Mouse (Mus musculus) heart, embryonic 12.5 days (tissue): ENCODE results near the gene Nckap5. TPM values are rescaled to one million over a fixed set of nuclear protein-coding genes. Genes with fewer than 3 reads are reported as not detected.

Experiments
- ATAC-seq: fragments of 200-750 bp; cut with Nextera tagmentation; 2 replicates; pipeline ENCODE4 v1.8.0; 2017; ENCODE audit warnings: moderate TSS enrichment, moderate library complexity; ENCODE audit not compliant: insufficient number of reproducible peaks, low FRiP score
- H3K27ac ChIP-seq: fragments of 300-500 bp; sonication (generic); 2 replicates; pipeline ENCODE4 v1.5.1; 2016; ENCODE audit warnings: mild to moderate bottlenecking, moderate library complexity; ENCODE audit not compliant: poor library complexity, severe bottlenecking
- H3K27me3 ChIP-seq: fragments of 300-500 bp; sonication (generic); replicated peaks from 2 replicates; pipeline ENCODE4 v1.6.1; 2016; ENCODE audit warnings: mild to moderate bottlenecking, moderate library complexity
- H3K36me3 ChIP-seq: fragments of 300-500 bp; sonication (generic); 2 replicates; pipeline ENCODE4 v1.6.1; 2016; ENCODE audit warnings: mild to moderate bottlenecking, moderate library complexity
- H3K4me1 ChIP-seq: fragments of 300-500 bp; sonication (generic); replicated peaks from 2 replicates; pipeline ENCODE4 v1.6.1; 2016; ENCODE audit warnings: mild to moderate bottlenecking
- H3K4me2 ChIP-seq: fragments of 300-500 bp; sonication (generic); 2 replicates; pipeline ENCODE4 v1.6.1; 2016; ENCODE audit warnings: mild to moderate bottlenecking, moderate library complexity
- H3K4me3 ChIP-seq: fragments of 300-500 bp; sonication (generic); 2 replicates; pipeline ENCODE4 v1.5.1; 2016; ENCODE audit warnings: mild to moderate bottlenecking
- H3K9ac ChIP-seq: fragments of 300-500 bp; sonication (generic); 2 replicates; pipeline ENCODE4 v1.6.1; 2016; ENCODE audit warnings: mild to moderate bottlenecking, moderate library complexity
- H3K9me3 ChIP-seq: fragments of 300-500 bp; sonication (generic); replicated peaks from 2 replicates; pipeline ENCODE4 v1.6.1; 2016; ENCODE audit warnings: mild to moderate bottlenecking, moderate library complexity
- WGBS: fragments of 180-500 bp; shearing (Covaris S2); methylation state at CpG from one replicate; pipeline ENCODE4 v1.1.7; 2016; 5-methylcytosine and 5-hydroxymethylcytosine counted together
- polyA plus RNA-seq: library from polyadenylated mRNA; unstranded; fragments of >200 nt; fragmentation: Nextera tagmentation; extraction: Ambion mirVana; gene quantifications from 2 replicates; pipeline ENCODE4 v1.2.1, GENCODE M21; 2016

Nckap5 gene
- polyA plus RNA-seq, 1 experiment from 2014 or later, result 3.8 TPM

DNA sequence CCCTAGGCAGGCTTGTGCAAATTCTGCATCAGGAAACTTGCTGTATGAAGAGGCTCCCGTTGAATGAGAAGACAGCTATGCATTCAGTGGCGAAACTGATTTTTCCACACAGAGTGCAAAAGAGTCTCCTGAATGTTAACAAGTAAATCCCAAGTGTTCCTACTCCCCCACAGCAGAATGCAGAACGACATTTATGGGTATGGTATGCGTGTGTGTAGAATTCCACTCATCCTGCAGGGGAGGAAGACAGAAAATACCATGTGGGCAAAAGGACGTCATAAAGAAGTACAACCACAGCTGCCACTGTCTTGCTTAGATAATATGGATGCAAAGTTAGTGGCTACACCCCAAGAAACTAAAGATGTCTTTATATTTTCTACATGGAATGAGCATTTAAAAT lies 565.7 kb downstream of the Nckap5 start:
- WGBS, result 58% methylated on average over 5 of the region's 5 CpGs
- no peak overlapping the region for H3K27ac ChIP-seq
- H3K4me3 ChIP-seq, result no peak overlapping the region
- no peaks in the 10 kb centered on the region for H3K27me3 ChIP-seq
- 0 out of 2 replicates have a peak, but pooled peaks cover 5% of the 10 kb centered on the region for H3K4me1 ChIP-seq
- no peak overlapping the region for H3K9ac ChIP-seq
- no peak for ATAC-seq
- H3K9me3 ChIP-seq, result no peaks in the 10 kb centered on the region
- no peak overlapping the region for H3K4me2 ChIP-seq
- no peaks in the 10 kb centered on the region for H3K36me3 ChIP-seq

DNA sequence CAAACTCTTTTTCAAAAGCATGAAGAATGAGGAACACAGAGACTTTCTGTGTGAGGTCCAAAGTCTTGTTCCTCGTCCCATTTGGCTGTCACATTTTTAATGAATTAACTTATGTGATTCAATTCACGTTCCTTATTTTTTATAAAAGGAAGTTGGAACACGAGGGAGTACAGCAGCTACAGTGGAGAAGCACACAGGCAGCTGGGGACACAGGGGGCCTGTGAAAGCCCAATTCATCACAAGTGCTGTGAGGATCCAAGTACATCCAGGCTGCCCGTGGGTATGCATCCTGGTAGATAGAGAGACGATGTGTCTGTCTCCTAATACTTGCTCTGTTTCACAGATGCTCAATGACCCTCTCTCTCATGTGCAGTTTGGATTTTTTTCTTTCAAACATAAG lies 576.2 kb downstream of the Nckap5 start:
- 70% methylated on average over 5 of the region's 5 CpGs for WGBS
- no peak overlapping the region for H3K27ac ChIP-seq
- H3K36me3 ChIP-seq, result no peaks in the 10 kb centered on the region
- no peak overlapping the region for H3K4me3 ChIP-seq
- no peak for ATAC-seq
- no peaks in the 10 kb centered on the region for H3K9me3 ChIP-seq
- no peaks in the 10 kb centered on the region for H3K27me3 ChIP-seq
- H3K9ac ChIP-seq, result no peak overlapping the region
- no peaks in the 10 kb centered on the region for H3K4me1 ChIP-seq
- no peak overlapping the region for H3K4me2 ChIP-seq

DNA sequence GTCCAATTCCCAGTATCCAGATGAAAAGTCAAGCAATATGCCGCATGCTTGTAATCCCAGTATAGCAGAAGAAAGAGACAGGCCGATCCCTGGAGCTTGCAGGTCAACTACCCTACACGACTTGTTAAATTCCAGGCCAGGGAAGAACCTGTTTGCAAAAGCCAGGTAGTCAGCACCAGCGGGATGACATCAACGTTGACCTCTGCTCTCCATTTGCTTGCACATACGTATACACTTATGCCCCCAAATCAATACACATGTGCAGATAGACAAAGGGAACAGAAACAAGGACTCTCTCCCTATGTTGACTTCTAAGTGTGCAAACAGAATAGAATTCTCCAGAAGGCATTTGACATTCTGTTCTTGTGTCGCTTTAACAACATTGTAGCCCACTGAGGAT lies 576.7 kb downstream of the Nckap5 start:
- no peaks in the 10 kb centered on the region for H3K4me1 ChIP-seq
- no peak for ATAC-seq
- WGBS, result 83% methylated on average over 7 of the region's 7 CpGs

DNA sequence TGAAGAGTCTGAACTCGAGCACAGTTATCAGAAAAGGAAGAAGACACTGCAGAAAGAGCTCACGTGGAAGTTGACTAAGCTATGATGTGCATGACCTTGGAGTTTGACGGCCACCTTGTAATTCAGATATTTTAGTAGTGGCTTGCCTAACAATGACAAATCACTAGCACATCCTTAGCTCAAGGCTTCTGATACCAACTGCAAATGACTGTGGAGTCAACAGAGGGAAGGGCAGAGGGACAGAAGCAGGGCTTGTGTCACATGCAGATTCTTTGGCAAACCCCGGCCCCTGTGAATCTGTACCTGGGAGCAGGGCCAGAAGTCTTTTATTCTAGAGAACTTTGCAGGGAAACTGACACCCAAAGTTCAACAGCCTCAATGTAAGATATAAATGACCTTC lies 597.4 kb downstream of the Nckap5 start:
- no peak for ATAC-seq
- H3K4me3 ChIP-seq, result no peak overlapping the region
- no peaks in the 10 kb centered on the region for H3K36me3 ChIP-seq
- H3K27ac ChIP-seq, result no peak overlapping the region
- H3K4me2 ChIP-seq, result no peak overlapping the region
- no peaks in the 10 kb centered on the region for H3K4me1 ChIP-seq
- no peak overlapping the region for H3K9ac ChIP-seq
- no peaks in the 10 kb centered on the region for H3K9me3 ChIP-seq
- WGBS, result 59% methylated on average over 4 of the region's 4 CpGs
- no peaks in the 10 kb centered on the region for H3K27me3 ChIP-seq

More for the DNA sequence above, 576.7 kb downstream of the Nckap5 start:
- no peak overlapping the region for H3K9ac ChIP-seq
- H3K4me2 ChIP-seq, result no peak overlapping the region
- H3K36me3 ChIP-seq, result no peaks in the 10 kb centered on the region
- H3K27ac ChIP-seq, result no peak overlapping the region
- H3K9me3 ChIP-seq, result no peaks in the 10 kb centered on the region
- H3K4me3 ChIP-seq, result no peak overlapping the region
- H3K27me3 ChIP-seq, result no peaks in the 10 kb centered on the region

DNA sequence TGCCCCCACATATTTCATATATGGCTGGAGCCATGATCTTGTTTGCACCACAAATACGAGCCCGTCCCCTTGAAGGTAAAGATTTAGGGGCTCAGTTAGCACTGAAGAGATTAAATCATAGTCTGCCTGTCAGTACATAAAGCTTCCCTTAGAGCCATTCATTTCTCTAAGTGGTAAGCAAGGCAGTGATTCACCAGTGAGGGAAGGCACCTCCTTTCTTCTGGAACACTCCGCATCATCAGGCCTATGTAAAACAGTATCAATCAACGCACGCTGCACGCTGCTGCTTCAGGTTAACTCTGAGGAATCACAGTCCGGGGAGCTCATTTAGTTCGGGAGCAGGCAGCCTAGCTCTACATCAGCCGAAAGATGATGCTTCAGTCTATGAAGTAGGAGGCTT lies 599.4 kb downstream of the Nckap5 start:
- ATAC-seq, result no peak
- Histone ChIP-seq H3K27ac (no peak overlapping the region), H3K4me1 (no peaks in the 10 kb centered on the region), H3K4me2 (no peak overlapping the region), H3K9me3 (no peaks in the 10 kb centered on the region), H3K27me3 (no peaks in the 10 kb centered on the region), H3K9ac (no peak overlapping the region), H3K4me3 (no peak overlapping the region), H3K36me3 (no peaks in the 10 kb centered on the region)
- WGBS, result 74% methylated on average over 9 of the region's 9 CpGs

DNA sequence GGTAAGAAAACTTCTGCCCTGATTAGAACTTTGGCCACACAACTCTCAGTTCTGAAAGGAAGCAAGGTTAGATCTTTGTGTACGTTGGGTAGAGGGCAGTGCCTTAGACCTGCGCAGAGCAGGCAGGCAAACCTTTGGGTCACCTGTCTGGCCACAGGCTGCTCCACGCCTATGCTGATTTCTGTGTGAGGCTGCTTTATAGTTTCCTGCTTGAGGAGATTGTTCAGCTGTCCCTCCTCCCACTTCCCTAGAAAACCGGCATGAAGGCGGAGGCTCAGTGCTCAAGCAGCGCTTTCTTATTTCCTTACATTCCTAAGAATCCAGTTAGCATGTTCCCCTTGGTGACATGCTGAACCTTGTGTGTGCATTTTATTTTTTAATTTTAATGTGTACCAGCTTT lies 620.4 kb downstream of the Nckap5 start:
- H3K4me1 ChIP-seq, result no peaks in the 10 kb centered on the region
- no peak for ATAC-seq
- 71% methylated on average over 6 of the region's 6 CpGs for WGBS
- no peak overlapping the region for H3K4me2 ChIP-seq
- H3K9ac ChIP-seq, result no peak overlapping the region
- H3K27me3 ChIP-seq, result no peaks in the 10 kb centered on the region
- no peak overlapping the region for H3K27ac ChIP-seq
- no peak overlapping the region for H3K4me3 ChIP-seq
- H3K9me3 ChIP-seq, result no peaks in the 10 kb centered on the region
- H3K36me3 ChIP-seq, result no peaks in the 10 kb centered on the region

DNA sequence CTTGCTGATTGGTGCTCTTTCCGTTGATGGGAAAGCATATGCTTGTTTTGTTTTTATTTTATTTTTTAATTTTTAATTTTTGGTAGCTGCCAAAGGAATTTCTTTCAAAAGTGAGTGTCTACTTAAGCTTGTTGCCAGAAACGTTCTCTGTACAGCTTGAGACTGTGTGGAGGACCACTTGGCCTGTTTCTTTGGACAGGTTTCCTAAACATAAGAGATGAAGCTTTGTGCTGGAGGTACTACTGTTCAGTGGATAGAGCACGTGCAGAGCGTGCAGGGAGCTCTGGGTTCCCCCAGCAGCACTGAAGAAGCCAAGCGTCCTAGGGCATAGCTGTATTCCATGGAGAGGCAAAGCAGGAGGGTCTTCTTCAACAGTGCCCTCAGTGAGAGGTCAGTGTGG lies 620.9 kb downstream of the Nckap5 start:
- Histone ChIP-seq H3K36me3 (no peaks in the 10 kb centered on the region), H3K27me3 (no peaks in the 10 kb centered on the region), H3K27ac (no peak overlapping the region), H3K9ac (no peak overlapping the region), H3K9me3 (no peaks in the 10 kb centered on the region), H3K4me1 (no peaks in the 10 kb centered on the region), H3K4me3 (no peak overlapping the region), H3K4me2 (no peak overlapping the region)
- ATAC-seq, result no peak
- WGBS, result 84% methylated on average over 5 of the region's 5 CpGs

DNA sequence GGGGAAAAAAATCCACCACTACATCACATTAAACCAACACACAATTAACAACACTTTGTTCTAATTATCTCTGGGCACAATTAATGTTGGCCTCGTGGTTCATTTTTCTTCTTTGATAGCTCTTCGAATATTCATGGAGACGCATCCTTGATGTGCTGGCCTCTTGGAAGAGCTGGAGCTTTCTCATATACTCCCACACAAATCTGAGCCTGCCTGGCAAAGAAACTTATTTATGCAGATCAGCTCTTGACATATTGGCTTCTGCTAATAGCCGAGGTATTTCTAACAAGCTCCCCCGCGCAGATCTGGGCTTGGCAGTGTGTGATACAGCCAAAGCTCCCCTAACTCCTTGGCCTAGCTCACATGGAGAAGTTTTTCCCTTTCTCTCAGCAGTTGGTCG lies 621.5 kb downstream of the Nckap5 start:
- no peak overlapping the region for H3K4me3 ChIP-seq
- no peaks in the 10 kb centered on the region for H3K36me3 ChIP-seq
- H3K9ac ChIP-seq, result no peak overlapping the region
- WGBS, result 80% methylated on average over 7 of the region's 7 CpGs
- H3K27me3 ChIP-seq, result no peaks in the 10 kb centered on the region
- H3K27ac ChIP-seq, result no peak overlapping the region
- no peaks in the 10 kb centered on the region for H3K9me3 ChIP-seq
- H3K4me1 ChIP-seq, result no peaks in the 10 kb centered on the region
- no peak overlapping the region for H3K4me2 ChIP-seq
- ATAC-seq, result no peak

DNA sequence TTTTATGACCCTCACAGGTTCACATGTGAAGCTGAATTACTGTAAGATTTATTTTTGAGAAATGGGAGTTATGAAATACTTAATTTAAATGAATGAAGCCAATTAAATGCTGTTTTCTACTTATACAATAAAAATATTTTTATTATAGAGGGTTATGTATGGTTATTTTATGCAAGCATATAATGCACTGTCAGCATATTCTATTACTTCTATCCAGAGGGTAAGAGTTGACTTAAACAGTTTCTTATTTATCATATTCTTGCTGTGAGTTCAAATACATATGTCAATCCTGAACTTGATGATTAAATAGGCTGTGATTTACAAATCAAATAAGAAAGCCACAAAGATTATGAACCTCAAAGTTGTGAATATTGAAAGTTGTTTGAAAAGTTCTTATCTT lies 633.7 kb downstream of the Nckap5 start:
- H3K9ac ChIP-seq, result no peak overlapping the region
- H3K4me1 ChIP-seq, result no peaks in the 10 kb centered on the region
- no peaks in the 10 kb centered on the region for H3K36me3 ChIP-seq
- no peak overlapping the region for H3K27ac ChIP-seq
- no peak for ATAC-seq
- H3K9me3 ChIP-seq, result no peaks in the 10 kb centered on the region
- no peak overlapping the region for H3K4me2 ChIP-seq
- H3K27me3 ChIP-seq, result no peaks in the 10 kb centered on the region
- no peak overlapping the region for H3K4me3 ChIP-seq

DNA sequence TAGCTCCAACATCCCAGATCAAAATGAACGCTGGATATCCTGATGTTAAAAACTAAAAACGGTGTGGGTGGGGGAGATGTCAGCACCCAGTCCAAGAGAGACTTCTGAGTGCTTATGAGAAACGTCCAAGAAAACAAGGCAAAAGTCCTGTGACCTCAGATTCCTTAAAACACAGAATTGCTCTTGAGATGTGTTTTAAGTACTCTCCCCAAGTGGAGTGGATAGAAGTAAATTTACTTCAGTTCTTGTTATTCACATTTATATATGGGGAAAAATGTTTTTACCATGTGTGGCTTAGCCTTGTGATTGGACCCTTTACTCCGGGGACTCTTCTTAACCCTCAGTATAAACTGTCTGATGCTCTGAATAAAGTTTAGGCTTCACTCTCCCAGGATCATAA lies 640.2 kb downstream of the Nckap5 start:
- 71% methylated on average over 4 of the region's 4 CpGs for WGBS
- Histone ChIP-seq H3K4me2 (no peak overlapping the region), H3K4me3 (no peak overlapping the region), H3K9ac (no peak overlapping the region), H3K27me3 (no peaks in the 10 kb centered on the region), H3K36me3 (no peaks in the 10 kb centered on the region), H3K9me3 (no peaks in the 10 kb centered on the region), H3K27ac (no peak overlapping the region), H3K4me1 (no peaks in the 10 kb centered on the region)
- no peak for ATAC-seq

DNA sequence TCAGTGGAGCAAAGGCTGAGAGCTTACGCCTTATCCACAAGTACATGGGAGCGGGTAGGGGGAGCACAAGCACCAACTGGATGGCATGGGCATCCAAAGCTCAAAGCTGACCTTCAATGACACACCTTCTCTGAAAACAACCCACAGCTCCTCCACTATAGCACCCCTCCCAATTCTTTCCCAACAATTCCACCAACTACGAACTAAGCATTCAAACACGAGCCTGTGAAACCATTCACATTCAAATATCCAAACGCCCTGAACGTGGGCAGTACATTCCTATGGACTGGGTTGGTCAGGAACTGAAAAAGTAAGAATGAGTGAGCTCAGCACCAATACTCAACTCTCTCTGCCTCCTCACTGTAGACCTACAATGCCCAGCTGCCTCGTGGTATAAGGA lies 646.8 kb downstream of the Nckap5 start:
- ATAC-seq, result no peak
- Histone ChIP-seq H3K9ac (no peak overlapping the region), H3K4me3 (no peak overlapping the region), H3K27me3 (no peaks in the 10 kb centered on the region), H3K4me1 (no peaks in the 10 kb centered on the region), H3K9me3 (no peaks in the 10 kb centered on the region), H3K27ac (no peak overlapping the region), H3K4me2 (no peak overlapping the region), H3K36me3 (no peaks in the 10 kb centered on the region)
- 85% methylated on average over 7 of the region's 7 CpGs for WGBS

DNA sequence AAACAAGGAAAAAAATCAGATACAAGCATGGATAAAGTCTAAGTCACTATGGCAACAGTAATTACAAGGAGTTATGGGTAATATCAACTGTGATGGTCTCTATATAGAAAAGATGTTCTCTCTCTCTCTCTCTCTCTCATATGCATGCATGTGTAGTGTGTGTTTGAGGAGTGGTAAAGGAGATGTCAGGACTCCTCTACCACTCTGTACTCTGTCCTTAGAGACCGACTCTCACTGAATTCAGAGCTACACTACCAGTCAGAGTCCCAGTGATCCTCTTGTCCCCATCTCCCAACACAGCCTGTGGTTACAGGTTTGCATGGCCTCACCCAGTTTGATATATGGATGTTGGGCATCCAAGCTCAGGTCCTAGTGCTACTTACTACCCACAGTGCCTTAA lies 662.0 kb downstream of the Nckap5 start:
- 71% methylated on average over 1 of the region's 1 CpGs for WGBS
- Histone ChIP-seq H3K9ac (no peak overlapping the region), H3K36me3 (no peaks in the 10 kb centered on the region), H3K4me3 (no peak overlapping the region), H3K4me2 (no peak overlapping the region), H3K27me3 (no peaks in the 10 kb centered on the region), H3K9me3 (no peaks in the 10 kb centered on the region), H3K4me1 (no peaks in the 10 kb centered on the region), H3K27ac (no peak overlapping the region)
- ATAC-seq, result no peak
